Mouse (Mus musculus) kidney, adult 8-10 months (tissue): ENCODE measurements around the gene Gtf2ird1.
"Not testable (repeated sequence)": the region's sequence is repeated elsewhere in the genome, so short reads cannot be mapped to it uniquely, and the experiment has no call there.

ENCODE experiments used
- DNase-seq, 2 experiments: peaks; one replicate each; pipeline ENCODE4 v3.0.0; 2022

Gene Gtf2ird1

DNA sequence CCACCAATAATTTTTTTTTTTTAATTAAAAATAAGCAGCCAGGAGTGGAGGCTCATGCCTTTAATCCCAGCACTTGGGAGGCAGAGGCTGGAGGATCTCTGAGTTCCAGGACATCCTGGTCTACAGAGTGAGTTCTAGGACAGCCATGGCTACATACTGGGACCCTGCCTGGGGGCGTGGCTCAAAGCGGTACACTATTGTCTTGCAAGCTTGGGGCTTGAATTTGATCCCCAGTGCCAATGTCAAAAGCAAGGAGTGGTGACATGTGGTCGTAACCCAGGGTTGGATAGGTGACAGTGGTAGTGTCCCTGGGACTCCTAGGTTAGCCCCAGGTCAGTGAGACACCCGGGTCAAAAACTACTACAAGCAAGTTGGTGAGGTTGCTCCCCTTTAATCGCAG, 114.8 kb downstream of the Gtf2ird1 start:
- no peak for DNase-seq

DNA sequence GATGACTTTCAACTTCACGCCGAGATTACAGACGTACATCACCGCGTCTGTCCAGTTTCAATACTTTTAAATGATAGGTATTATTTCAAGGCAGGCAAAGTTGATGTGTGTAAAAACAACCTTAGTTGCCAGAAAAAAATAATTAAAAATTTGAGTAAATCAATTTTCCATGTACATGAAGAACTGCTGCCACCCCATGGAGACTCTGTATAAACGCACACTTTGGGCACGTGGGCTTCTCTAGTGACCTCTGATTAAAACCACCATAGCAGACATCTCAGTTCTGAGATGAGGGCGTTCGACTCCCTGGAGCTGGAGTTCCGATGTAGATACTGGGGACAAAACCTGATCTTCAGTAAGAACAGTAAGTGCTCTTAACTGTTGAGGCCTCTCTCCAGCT, 115.2 kb downstream of the Gtf2ird1 start:
- DNase-seq: peak in 1 of 2 experiments; percentile 17

DNA sequence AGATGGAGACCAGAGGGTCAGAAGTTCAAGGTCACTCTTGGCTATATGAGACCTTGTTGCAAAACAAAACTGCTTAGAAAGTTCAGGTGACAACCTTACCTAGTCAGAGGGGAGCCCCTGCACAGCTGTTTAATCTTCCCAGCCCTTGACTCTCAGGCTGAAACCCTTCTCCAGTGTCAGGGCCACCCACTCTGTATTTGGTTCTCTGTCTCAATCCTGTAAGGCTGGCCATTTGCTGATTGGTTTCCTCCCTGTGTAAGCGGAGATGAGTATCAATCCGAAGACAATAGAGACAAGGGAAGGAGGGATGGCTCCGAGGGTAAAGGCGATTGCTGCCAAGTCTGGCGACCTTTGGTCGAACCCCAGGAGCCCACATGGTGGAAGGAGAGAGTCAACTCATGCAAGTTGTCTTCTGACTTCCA, 116.4 kb downstream of the Gtf2ird1 start:
- DNase-seq: peak; percentile 24 to 41

DNA sequence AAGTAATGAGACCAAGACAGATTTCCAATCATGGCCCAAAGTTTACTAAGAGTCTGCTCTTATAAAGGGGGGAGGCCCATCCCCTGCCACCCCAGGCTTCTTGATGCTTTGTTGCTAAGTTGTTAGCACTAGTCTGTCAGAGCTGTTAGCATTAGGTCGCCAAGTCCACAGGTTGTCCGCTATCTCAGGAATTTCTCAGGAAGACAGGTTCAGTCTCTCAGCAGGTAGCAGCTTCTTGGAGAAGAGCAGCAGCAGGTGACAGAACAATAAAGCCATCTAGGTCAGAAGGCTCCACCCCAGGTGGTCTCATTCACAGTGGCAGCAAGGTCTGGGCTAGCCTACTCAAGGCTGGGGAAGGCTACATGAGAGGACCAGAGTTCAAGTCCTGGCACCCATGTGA, 119.5 kb downstream of the Gtf2ird1 start:
- not testable (repeated sequence) for DNase-seq

DNA sequence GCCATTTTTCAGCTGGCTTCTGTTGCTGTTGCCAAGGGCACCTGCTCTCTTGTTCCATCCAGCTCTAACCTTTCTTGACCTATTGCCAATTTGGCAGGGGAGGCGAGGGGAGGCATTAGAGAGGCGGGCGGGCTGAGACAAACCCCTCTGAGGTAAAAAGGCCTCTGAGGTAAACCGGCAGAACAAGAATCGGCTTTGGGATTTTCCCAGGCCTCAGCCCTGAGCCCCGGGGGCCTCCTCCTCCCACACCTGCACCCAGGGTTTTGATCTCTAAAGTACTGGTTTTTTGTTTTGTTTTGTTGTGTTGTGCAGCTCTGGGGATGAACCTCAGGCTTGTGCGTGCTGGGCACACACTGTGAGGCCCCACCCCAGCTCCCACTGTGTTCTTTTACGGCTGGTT, 123.8 kb downstream of the Gtf2ird1 start:
- DNase-seq: peak; percentile 28 to 51

DNA sequence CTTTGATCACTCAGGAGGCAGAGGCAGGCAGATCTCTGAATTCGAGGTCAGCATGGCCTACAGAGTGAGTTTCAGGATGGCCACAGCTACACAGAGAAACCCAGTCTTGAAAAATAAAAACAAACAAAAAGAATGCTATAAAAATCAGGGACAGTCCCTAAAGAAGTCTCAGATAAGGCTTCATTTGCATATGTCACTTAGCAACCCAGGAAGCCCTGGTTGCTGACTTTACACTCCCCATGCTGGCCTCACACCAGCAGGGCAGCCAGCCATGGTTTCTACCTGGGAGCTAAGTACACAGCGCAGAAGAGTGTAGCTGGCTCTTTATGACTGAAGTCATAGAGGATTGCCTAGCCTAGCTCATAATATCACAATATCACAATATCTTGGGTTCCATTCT, 126.4 kb downstream of the Gtf2ird1 start:
- no peak for DNase-seq

DNA sequence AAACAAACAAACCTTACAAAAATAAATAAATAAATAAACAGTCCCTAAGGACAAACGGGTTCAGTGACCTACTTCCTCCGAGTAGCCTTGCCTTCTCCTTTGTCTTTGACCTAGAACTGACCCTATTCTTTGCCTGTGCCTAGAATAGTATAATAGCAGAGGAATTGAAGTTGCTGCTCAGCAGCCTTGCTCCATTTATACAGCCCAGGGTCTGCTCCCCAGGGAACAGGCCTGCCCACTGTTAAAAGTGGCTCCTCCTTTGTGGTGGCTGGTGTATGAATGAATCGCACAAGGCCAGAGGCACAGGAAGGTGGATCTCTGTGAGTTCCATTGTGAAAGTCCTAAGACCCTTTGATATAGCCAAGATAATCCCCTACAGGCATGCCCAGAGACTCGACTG, 127.2 kb downstream of the Gtf2ird1 start:
- no peak for DNase-seq

DNA sequence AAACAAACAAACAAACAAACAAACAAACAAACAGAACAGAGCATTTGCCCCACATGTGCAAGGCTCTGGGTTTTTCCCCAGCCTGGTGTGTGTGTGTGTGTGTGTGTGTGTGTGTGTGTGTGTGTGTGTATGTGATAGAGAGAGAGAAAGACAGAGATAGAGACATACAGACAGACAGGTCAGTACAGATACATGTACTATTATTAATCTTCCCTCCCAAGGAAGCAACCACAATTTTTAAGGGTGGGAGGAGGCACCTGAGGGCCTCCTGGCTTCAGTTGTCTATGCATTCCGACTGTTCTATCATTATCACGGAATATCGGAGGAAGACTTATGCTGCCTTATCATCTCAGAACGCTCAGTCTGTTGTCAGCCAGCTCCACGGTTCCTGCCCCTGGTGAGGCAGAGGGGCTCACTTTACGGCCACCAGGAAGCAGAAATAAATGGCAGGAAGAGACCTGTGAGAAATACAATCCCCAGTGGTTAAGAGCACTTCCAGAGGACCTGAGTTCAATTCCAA, 128.0 kb downstream of the Gtf2ird1 start:
- no peak for DNase-seq

DNA sequence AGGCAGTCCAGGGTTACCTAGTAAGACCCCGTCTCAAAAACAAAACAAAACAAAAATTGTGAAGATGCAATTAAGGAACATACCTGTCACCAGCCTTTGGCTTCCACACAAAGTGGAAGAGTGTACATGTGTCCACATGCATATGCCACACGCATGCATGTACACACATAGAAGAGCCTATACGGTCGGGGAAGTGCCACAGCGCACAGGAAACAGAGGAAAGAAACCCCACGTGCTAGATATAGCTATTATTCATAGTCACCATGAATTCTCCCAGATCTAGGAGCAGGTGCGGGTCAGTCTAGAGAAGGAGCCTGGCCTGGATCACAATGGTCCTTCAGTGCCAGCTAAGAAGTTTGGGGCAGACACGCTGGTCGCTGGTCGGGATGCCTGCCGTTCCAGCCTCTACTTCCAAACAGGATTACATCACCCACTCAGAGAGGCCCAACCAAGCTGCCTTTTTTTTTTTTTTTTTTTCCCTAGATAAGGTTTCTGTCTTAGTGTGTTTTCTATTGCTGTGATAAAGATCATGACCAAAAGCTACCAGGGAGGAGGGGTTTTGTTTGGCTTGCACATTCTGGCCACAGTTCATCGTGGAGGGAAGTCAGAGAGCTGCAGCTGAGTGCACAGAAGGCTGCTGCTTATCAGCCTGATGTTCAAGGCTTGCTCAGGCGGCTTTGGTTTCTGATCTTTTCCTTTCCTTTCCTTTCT, 130.5 kb downstream of the Gtf2ird1 start:
- DNase-seq: no peak

DNA sequence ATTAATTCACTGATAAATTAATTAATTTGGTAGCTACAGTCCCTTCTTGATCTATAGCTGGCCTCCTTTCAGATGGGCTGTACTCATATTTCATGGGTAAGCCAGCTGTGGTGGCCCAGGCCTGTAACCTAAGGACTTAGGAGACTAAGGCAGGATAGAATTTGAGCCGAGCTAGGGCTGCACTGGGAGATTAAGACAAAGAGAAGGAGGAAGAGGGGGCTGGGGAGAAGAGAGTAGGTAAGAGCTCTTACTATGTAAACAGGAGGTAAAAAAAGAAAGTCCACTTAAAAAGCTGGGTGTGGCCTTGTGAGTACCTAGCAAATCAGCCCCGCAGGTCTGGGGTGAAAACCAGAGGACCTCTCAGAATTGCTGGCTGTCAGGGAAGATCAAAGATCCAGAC, 132.6 kb downstream of the Gtf2ird1 start:
- no peak for DNase-seq

DNA sequence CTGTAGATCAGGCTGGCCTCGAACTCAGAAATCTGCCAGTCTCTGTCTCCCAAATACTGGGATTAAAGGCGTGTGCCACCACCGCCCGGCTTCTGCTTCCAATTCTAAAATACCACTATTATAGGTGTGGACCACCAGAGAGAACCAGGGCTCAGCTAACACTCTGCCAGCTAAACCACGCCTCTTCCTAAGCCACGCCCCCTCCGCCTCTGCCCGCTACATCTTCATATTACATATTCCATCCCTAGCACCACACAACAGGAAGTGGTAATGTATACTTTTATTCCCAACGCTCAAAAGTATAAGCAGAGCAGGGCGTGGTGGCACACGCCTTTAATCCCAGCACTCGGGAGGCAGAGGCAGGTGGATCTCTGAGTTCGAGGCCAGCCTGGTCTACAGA, 133.2 kb downstream of the Gtf2ird1 start:
- no peak for DNase-seq

DNA sequence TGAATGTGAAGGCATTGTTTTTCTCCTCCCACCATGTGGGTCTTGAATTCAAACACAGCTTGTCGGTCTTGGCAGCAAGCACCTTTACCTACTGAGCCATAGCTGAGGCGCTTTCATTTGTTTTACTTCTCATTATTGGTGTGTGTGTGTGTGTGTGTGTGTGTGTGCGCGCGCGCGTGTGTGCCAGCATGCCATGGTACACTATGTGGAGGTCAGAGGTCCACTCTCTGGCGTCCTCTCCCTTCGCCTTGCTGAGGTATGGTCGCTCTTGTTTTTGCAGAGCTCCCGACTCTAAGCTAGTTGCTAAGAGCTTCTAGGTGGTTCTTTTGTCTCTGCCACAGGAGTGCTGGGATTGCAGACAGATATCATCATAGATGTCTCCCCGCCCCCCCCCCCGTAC, 134.2 kb downstream of the Gtf2ird1 start:
- DNase-seq: no peak

DNA sequence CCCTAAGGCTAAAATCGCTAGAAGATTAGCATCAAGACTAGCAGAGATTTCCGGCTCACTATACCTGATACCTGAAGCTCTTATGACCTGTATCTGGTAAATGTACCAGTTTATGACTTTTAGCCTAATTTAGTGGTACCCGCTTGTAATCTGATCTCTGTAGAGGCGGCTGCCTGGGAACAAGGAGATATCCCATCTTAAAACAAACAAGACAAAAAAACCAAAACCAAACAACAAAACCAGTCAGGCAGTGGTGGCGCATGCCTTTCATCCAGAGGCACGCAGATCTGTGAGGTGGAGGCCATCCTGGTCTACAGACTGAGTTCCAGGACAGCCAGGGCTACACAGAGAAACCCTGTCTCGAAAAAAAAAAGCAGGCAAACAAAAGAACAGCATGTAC, 134.8 kb downstream of the Gtf2ird1 start:
- no peak for DNase-seq

DNA sequence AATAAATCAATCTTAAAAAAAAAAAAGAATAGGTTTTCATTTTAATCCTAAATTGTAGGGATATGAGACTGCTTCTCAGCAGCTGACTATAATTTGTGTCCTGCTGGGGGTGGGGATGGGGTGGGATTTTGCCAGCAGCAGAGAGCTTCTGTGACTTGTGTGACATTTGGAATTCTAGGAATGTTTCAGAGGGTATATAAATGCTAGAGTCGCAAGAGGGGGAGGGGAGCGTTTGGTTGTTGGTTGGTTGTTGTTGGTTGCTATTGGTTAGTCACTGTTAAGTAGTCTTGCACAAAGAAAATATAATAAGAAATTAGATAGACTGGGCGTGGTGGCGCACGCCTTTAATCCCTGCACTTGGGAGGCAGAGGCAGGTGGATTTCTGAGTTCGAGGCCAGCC, 137.6 kb downstream of the Gtf2ird1 start:
- no peak for DNase-seq

DNA sequence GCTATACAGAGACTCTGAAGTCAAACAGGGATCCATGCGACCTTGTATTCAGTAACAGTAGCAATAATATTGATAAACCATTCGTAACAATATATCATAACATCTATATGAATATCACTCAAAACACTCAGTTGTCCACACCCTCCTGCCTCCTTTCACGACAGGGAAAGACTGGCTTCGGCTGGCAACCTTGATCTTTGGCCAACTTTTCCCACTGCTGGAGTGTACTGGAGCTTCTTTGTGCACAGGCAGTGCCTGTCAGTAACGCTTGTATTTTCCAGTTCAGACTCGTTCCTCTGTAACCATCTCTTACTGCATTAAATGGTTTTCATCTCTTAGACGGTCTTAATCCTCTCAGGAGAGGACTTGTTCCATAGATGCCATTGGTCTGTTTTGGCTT, 139.8 kb downstream of the Gtf2ird1 start:
- peak in 1 of 2 experiments; percentile 45 for DNase-seq

DNA sequence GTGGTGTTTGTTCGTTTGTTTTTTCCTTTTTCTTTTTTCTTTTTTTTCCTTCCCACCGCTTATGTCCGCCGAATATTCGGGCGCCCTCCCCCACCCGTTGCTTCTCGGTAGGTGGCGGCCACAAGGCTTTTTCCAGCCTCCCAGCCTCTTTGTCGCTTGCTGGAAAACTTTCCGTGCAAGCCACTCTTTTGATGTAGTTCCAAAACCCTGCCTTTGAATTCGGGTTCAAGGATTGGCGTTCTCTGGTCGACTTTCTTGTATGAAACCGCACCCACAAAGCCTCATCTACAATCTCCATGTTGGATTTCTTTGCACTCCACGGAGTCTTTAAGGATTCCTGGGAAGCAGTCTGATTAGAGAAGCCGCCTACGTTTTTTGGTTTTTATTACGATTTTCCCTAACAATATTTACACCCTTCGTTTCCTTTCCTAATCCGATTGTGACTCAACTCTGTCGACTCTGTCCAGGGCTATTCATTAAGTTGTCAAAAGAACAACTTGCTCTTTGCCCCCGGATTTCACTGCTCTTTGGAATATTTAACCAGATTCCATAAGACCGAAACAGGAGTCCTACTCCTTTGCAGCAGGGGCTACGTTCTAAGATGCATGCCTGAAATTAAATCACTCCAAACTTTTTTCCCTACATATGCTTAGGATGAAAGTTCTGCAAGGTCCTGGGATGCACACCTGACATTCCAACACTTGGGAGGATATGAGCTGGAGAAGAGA, 140.7 kb downstream of the Gtf2ird1 start:
- peak; percentile 61 to 69 for DNase-seq

DNA sequence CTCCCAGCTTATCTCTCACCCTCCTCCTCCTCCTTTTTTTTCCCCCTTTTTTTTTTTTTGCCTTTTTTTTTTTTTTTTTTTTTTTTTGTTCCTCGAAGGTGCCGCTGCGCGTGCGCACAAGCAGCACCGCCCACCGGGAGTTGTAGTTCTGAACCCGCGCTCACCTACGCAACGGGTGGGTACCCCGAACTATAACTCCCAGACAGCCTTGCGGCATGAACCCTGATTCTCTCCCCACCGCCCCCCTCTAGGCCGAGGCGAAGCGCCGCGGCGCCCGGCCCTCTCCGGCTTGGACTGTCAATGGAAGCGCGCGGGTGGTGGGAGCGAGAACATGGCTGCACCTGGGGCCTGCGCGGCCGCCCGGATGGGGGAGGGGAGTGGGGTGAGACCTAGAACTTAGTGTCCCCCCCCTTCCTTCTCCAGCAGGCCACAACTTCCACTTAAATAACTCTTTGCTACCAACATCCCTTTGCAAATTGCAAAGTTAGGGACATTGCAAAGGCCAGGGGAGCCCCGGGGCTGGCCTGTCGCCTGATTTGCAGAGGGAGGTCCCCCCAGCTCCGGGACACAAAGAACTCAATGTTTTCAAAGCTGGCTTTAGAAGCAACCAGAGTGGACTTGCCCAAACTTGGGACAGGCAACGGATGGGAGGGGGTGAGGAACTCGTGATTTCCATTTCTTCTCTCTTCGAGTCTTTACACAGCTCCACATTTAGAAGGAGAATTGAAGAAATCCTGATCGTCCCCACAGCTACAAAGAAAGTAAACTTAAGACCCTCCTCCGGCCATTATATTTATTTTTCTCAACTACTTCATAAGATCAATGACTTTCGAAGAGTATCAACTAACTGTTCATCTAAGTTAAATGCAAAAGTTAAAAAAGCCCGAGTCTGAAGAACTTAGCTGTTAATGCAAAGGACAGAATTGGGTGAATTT, 141.6 kb downstream of the Gtf2ird1 start, which contains the start of gene Gtf2i:
Gene Gtf2i (minus strand): TSS at position 73 of the 935 bp plus-strand sequence.
- peak; percentile 95 to 97 for DNase-seq

DNA sequence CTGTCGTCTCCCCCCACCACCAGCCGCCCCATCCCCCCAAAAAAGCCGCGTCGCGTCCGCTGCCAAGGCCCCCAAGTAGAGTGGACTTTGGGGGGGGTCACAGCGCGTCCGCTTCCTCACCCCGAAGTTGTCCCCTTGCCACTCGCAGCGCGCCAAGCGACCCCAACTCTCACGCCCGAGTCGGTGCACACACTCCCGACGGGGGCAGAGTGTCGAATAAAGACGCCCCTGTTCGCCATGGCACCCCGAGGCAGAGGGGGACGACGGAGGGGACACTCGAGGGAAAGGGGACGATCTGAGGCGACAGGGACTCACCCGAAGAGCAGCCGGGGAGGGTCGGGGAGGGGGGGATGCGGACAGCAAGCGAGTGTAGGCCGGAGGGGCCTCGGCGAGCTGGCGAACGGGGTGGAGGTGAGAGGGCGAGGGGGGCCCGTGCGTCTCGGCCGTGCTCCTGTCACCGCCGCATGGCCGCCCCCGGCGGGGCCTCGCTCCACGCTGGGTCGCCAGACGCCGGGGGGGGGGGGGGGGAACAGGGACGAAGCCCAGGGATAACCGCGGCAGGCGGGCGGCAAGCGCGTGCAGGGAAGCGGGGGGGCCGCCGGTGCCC, 142.3 kb downstream of the Gtf2ird1 start:
- peak in 1 of 2 experiments; percentile 48 for DNase-seq

DNA sequence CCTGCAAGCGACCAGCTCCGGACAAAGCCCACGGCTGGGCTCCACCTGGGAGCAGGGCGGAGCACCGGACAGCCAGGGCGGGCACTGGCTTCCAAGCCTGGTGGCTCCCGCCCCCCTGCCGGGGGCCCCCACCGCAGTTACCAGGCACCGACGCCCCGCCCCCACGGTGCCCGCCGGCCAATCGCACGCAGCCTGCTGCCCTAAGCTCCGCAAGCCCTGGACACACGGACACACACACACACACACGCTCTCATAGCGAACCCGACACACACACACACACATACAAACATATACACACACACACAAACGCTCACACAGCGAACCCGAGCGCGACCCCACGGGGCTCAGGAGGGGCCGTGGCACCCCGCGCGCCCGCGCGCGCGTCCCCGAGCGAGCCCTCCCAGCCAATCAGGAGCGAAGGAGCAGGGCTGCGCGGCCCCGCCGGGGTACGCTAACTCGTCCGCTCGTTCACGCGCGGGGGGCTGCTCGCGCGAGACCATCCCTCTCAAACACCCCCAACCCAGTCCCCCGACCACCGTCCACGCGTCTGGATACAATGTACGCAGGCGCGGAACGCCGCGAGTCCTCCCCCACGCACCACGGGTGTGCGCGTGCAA, 143.0 kb downstream of the Gtf2ird1 start:
- peak; percentile 97 to 98 for DNase-seq

DNA sequence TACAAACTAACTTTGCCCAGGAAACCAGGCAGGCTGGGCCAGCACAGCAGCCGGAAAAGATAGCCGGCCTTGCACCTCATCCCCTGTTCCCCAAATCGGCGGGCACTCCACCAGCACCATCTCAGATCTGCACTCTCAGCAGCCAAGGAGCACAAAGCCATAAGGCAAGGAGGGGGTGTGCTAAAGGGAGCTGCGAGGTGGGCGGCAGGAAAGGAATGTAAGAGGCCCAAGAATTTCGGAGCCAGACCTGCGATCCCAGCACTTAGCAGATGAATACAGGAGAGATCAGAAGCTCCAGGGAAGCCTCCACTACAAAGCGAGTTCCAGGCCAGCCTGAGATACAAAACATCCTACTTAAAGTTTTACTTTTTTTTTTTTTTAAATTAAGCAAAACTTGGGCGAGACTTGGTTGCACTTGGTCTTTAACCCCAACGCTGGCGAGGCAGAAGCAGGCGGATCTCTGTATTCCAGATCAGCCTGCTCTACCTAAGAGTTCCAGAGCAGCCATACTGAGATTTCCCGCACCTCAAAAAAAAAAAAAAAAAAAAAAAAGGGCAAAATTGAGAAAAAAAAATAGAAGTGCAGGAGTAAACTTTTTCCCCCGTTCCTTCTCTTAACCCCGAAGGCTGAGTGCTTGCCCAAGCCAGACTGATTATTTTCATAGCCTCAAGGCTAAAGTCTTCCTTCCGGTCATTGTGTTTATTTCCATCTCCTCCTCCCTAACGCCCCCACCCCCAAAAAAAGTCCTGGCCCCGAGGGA, 143.6 kb downstream of the Gtf2ird1 start:
- DNase-seq: peak in 1 of 2 experiments; percentile 34

DNA sequence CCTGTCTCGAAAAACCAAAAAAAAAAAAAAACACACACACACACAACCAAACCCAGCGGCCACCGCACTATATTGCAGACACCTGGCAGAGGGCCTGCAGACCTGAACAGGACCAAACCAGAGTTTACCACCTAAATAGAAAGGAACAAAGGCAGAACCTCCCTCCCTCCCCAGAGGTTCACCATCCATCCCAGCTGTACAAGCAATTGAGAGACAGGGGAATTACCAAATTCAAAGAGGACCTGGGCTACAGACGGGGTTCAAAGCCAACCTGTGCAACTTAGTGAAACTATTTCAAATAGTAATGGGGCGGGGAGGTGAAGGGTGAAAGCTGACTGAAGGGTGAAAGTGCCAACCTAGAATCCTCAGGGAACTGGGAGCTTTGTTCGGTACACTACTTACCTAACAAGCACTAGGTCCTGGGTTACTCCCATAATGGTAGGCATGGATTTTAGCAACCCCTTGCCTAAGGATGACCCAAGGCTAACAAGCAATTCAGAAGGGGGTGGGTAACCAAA, 144.6 kb downstream of the Gtf2ird1 start:
- no peak for DNase-seq
